Mouse (Mus musculus): ENCODE measurements around the gene Tacc3.

Tacc3 gene

GRCm38 (mm10) chr5:33689852-33690645 is 32.1 kb downstream of the Tacc3 start:
- in situ Hi-C loops (cut with MboI; ENCODE audit: unreplicated experiment in 2 of 2) = no loop called here

GRCm38 (mm10) chr5:33692393-33692792 is 34.5 kb downstream of the Tacc3 start:
- in situ Hi-C loops (cut with MboI; ENCODE audit: unreplicated experiment in 2 of 2) = no loop called here

GRCm38 (mm10) chr5:33694461-33694847 is 36.5 kb downstream of the Tacc3 start:
- in situ Hi-C loops (cut with MboI; ENCODE audit: unreplicated experiment in 2 of 2) = no loop called here

DNA sequence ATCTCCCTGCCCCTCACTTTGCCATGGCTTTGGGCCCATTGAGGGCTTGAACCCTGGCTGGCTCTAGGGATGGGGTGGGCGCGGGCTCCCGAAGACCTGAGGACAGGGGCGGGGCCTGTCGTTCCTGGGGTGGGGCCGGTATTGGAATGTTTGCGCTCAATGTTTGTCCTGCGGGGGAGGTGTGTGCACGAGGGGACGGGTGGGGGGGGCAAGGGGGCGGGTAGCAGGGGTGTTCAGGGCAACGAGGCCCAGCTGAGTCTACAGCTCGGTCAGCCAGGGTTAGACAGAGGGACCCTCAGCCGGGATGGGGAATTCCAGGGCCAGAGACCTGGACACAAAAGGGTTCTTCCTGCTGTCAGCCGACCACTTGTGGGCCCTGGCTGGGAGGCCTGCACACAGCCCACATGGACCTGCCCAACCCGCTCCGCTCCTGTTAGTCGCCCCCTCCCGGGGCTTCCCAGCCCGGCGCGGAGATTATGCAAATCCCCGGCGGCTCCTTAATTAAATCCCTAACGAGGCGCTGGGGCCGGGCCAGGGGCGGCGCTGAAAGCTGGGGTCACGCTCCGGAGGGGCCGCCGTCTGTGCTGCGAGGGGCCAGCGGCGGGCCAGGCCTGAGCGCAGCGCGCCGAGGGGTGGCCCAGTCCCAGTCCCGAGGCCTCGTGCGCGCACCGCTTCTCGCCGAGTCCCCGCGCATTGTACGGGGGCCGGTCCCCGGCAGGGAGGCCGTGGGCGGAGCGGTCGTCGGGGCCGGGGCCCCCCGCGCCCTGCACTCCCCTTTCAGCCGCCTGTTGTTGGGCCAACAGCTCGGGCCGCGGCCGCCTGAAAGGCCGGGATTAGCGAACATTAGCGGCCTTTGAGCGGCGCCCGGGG is 37.2 kb downstream of the Tacc3 start:
- in situ Hi-C loops (cut with MboI; ENCODE audit: unreplicated experiment in 2 of 2) = no loop called here

- in situ Hi-C loops (cut with MboI; ENCODE audit: unreplicated experiment in 2 of 2) = no loop called here
Measured at GRCm38 (mm10) chr5:33695718-33696121, 37.8 kb downstream of the Tacc3 start.

DNA sequence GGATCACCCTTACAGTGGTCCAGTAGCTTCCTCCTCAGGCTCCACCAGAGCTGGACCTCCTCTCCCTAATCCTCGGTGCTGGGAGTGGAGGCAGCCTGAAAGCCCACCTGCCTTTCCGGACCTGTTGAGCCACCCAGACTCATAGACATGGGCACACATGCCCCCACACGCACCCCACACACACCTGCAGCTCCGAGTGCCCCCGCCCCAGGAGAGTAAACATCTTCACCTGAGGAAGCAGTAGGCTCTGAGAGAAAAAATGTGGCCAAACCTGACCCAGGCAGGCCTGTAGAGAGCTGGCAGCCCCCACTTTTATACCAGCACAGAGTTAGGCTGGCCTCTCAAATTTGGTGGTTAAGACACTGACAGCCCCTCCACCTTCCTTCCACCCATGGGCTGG is 38.5 kb downstream of the Tacc3 start:
- in situ Hi-C loops (cut with MboI; ENCODE audit: unreplicated experiment in 2 of 2) = no loop called here

DNA sequence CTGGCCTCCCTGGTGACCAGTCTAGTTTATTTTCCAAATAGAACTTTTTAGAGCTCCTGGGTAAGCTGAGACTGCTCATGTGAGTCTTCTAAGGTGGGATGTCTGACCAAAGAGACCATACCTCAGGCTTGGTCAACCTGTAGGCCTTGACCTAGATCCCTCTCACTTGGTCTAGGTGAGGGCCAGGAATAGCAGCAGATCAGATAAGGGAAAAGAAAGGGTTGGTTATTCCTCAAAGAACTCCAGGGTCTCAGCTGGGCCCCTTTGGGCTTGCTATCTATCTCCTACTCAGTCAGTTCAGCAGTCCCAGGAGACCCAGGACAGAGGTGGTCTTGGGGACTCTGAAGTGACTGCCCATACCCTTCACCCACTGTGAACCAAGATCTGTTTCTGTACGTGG is 39.6 kb downstream of the Tacc3 start:
- in situ Hi-C loops (cut with MboI; ENCODE audit: unreplicated experiment in 2 of 2) = no loop called here

- in situ Hi-C loops (cut with MboI; ENCODE audit: unreplicated experiment in 2 of 2) = no loop called here
Measured at GRCm38 (mm10) chr5:33697947-33698512, 40.1 kb downstream of the Tacc3 start.

DNA sequence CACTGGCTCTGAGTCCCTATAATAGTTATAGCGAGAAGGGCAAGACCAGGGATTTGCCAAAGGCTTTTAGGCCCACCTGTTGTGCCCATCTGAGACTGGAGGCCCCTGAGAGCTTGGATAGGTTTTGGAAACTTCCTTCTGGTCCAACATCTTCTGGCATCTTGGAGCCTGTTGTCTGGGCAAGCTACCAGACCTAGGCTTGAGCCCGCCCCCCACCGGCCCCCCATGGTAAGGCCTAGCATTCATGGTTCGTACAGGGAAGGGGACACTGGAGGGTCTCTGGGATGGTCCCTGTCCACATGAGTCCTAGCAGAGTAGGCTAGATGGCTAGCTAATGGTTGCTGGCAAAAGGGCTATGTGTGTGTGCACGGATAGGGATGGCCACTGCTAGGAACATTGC is 40.7 kb downstream of the Tacc3 start:
- in situ Hi-C loops (cut with MboI; ENCODE audit: unreplicated experiment in 2 of 2) = no loop called here

GRCm38 (mm10) chr5:33700010-33700409 is 42.1 kb downstream of the Tacc3 start:
- in situ Hi-C loops (cut with MboI; ENCODE audit: unreplicated experiment in 2 of 2) = no loop called here

DNA sequence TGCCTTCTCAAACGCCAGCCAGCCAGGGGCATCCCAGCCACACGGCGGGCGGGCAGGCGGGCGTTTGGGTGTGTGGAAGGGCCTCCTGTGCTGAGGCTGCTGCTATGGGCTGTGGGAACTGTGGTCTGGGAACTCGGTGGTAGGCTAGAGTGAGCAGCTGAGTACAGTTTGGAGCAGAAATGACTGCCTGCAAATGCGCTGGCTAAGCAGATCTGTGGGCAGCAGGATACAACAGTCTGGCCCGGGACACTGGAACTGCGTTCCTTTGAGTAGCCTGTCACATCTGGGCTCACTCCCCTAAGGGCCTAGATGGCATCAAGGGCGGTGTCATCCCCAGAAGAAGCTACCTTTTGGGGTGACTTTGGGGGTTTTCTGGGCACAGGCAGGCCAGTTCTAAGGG is 43.9 kb downstream of the Tacc3 start:
- in situ Hi-C loops (cut with MboI; ENCODE audit: unreplicated experiment in 2 of 2) = no loop called here

DNA sequence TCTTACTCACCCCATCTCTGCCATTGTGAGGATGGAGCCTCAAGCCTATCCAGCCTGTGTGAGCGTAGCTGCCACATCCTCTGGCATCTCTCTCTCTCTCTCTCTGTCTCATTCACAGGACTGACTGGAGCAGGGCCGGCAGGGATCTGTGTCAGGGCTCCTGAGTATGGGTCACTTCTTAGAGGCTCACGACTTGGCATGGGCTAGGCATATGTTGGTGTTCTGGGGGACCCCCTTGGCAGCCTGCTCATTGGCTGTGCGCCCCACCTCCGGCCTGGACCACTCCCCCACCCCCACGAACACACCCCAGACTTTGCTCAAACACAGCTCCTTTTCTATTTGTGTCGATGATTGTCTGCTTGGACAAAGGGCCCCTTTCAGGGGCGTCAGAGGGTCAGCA is 46.1 kb downstream of the Tacc3 start:
- in situ Hi-C loops (cut with MboI; ENCODE audit: unreplicated experiment in 2 of 2) = no loop called here

DNA sequence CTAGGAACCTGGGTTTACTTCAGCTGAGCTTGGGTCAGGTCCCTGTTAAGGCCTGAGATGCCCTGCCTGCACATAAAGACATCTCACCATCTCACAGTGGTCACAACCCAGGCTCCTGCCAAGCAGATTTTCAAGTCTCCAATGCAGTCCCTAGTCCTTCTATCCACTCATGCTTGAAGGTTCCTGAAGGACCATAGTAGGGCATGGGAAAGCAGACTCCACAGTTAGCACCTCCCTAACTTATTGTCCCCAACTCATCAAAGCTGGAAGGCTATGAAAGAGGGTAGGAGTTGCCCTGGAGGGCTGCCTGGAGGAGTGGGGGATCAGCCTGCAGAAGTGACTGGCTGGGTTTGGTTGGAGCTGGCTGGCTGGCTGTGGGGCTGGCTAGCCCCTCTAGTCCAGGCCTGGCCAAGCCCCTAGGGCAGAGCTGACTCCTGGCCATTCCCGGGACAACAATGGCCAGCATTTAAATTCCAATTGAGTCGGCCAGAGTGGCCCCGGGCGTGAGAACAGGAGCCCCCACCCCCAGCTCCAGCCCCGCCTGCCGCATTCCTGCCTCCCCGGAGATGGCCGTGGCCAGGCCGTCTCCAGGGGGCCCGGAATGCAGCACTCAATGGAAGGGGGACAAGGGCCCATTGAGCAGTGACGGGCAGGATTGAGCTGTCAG is 47.1 kb downstream of the Tacc3 start:
- in situ Hi-C loops (cut with MboI; ENCODE audit: unreplicated experiment in 2 of 2) = no loop called here

DNA sequence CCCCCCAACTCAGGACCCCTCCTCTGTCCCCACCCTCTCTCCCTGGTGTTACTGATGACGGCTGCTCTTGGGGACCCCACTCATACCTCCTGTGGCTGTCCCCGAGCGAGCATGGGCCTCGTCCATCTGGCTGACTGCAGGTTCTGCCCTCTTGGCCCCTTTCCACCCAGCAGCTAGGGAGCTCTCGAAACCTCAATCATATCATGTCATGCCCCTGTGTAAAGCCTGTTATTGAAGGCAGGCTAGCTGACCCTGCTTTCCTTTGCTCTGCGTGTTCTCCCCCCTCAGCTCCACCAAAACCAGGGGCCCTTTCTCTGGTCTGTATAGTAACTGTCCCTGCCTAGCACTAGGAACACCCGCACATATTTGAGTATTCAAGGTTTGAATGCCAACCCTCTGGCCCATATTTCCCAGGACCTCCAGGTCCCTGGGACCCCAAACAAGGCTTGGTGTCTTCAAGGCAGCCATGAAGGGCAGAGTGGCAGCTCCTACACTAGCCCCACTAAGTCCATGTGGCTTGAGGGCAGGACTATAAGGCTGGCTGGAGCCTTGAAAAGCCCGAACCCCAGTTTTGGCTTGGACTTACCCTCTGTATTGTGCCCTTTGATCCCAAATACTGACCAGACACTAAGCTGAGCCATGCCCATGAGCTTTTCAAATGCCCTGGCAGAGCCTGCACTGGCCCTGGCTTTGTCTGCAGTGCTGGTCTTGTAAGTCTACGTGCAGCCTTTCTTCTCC is 47.9 kb downstream of the Tacc3 start:
- in situ Hi-C loops (cut with MboI; ENCODE audit: unreplicated experiment in 2 of 2) = no loop called here

- in situ Hi-C loops (cut with MboI; ENCODE audit: unreplicated experiment in 2 of 2) = no loop called here
Measured at GRCm38 (mm10) chr5:33706350-33706629, 48.4 kb downstream of the Tacc3 start.

GRCm38 (mm10) chr5:33707163-33707562 is 49.2 kb downstream of the Tacc3 start:
- in situ Hi-C loops (cut with MboI; ENCODE audit: unreplicated experiment in 2 of 2) = no loop called here

DNA sequence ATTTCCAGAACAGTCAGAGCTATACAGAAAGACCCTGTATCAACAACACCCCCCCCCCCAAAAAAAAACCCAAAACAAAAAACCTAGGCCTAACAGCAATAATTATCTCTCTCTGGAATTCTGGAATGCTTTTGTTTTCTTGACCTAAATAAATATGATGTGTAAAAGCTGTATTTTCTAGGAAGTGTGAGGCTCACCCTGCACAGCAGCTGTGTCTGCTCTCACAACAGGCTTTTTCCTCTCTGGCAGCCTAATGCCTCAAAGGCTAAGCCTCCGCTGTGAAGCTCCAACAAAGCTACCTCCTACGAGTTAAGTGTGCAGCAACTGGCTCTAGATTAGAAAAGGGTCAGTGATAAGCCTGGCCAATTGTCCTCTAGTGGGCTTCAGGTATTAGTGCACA is 51.1 kb downstream of the Tacc3 start:
- in situ Hi-C loops (cut with MboI; ENCODE audit: unreplicated experiment in 2 of 2) = no loop called here

DNA sequence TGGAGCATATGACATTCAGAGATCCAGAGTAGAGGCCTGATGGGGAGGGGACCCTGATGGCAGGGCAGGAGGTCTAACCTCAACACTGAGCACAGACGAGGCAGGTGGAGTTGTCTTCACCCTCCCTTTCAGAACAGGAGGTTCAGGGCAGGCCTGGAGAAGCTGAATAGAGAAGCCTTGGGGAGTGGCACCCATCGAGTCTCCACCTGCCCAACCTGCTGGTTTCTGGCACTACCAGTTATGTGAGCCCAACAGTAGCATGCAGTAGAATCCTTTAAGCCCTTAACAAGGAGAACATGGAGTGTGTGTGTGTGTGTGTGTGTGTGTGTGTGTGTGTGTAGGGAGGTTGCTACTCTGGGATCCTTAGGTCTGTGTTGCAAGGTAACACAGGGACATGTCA is 54.6 kb downstream of the Tacc3 start:
- in situ Hi-C loops (cut with MboI; ENCODE audit: unreplicated experiment in 2 of 2) = no loop called here

GRCm38 (mm10) chr5:33715182-33715581 is 57.3 kb downstream of the Tacc3 start:
- in situ Hi-C loops (cut with MboI; ENCODE audit: unreplicated experiment in 2 of 2) = no loop called here

GRCm38 (mm10) chr5:33716467-33716866 is 58.5 kb downstream of the Tacc3 start:
- in situ Hi-C loops (cut with MboI; ENCODE audit: unreplicated experiment in 2 of 2) = no loop called here

GRCm38 (mm10) chr5:33718460-33718859 is 60.5 kb downstream of the Tacc3 start:
- in situ Hi-C loops (cut with MboI; ENCODE audit: unreplicated experiment in 2 of 2) = no loop called here

Measured in v-Abl transformed pro-B cells (cell line).